Mouse (Mus musculus) embryonic facial prominence, embryonic 12.5 days (tissue): ENCODE results near the gene Glrp1. TPM values are rescaled to one million over a fixed set of nuclear protein-coding genes. Genes with fewer than 3 reads are reported as not detected.

Experiments used
- ATAC-seq: fragments of 200-750 bp; cut with Nextera tagmentation; 2 replicates; pipeline ENCODE4 v1.8.0; 2017; ENCODE audit not compliant: insufficient number of reproducible peaks, insufficient read depth, low FRiP score, low TSS enrichment
- H3K27ac ChIP-seq: fragments of 300-500 bp; sonication (generic); 2 replicates; pipeline ENCODE4 v1.5.1; 2016; ENCODE audit warnings: mild to moderate bottlenecking
- H3K27me3 ChIP-seq: fragments of 300-500 bp; sonication (generic); 2 replicates; pipeline ENCODE4 v1.6.1; 2016; ENCODE audit warnings: mild to moderate bottlenecking, moderate library complexity
- H3K36me3 ChIP-seq: fragments of 300-500 bp; sonication (generic); 2 replicates; pipeline ENCODE4 v1.6.1; 2016; ENCODE audit warnings: mild to moderate bottlenecking
- H3K4me1 ChIP-seq: fragments of 300-500 bp; sonication (generic); 2 replicates; pipeline ENCODE4 v1.6.1; 2016
- H3K4me2 ChIP-seq: fragments of 300-500 bp; sonication (generic); replicated peaks from 2 replicates; pipeline ENCODE4 v1.6.1; 2016; ENCODE audit warnings: mild to moderate bottlenecking, moderate library complexity
- H3K4me3 ChIP-seq: fragments of 300-500 bp; sonication (generic); 2 replicates; pipeline ENCODE4 v1.5.1; 2016; ENCODE audit warnings: mild to moderate bottlenecking
- H3K9ac ChIP-seq: fragments of 300-500 bp; sonication (generic); 2 replicates; pipeline ENCODE4 v1.6.1; 2016; ENCODE audit warnings: mild to moderate bottlenecking, moderate library complexity
- H3K9me3 ChIP-seq: fragments of 300-500 bp; sonication (generic); 2 replicates; pipeline ENCODE4 v1.6.1; 2016; ENCODE audit warnings: mild to moderate bottlenecking, moderate library complexity
- WGBS: fragments of 180-500 bp; shearing (Covaris S2); methylation state at CpG from one replicate; pipeline ENCODE4 v1.1.7; 2016; 5-methylcytosine and 5-hydroxymethylcytosine counted together
- polyA plus RNA-seq: library from polyadenylated mRNA; unstranded; fragments of >200 nt; fragmentation: Nextera tagmentation; extraction: Ambion mirVana; gene quantifications from 2 replicates; pipeline ENCODE4 v1.2.1, GENCODE M21; 2016

The Glrp1 gene
- polyA plus RNA-seq, 1 experiment from 2014 or later: not detected

DNA sequence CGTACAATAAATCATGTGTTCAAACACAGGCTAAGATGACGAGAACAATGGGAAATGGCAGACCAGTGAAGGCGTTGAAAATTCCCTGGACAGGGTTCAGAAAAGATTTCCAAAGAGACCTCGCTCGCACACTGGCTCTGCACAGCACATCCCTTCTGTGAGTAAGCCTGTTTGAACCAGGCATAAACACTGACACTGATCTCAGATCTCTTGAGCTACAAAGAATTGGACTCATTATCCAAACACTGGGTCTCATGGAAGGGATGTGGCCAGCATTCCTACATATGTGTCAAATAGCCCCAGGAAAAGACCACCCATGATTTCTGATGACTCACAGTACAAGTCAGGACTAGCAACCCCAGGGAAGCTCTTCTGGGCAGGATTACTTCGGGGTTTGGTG, 16.3 kb upstream of the Glrp1 start:
- Histone ChIP-seq H3K4me2 (no peak overlapping the region), H3K27me3 (no peaks in the 10 kb centered on the region), H3K4me3 (no peak overlapping the region), H3K36me3 (no peaks in the 10 kb centered on the region), H3K4me1 (0 out of 2 replicates have a peak, but pooled peaks cover 4% of the 10 kb centered on the region), H3K9me3 (no peaks in the 10 kb centered on the region), H3K27ac (no peak overlapping the region), H3K9ac (no peak overlapping the region)
- ATAC-seq: no peak
- WGBS: 51% methylated on average over 6 of the region's 6 CpGs

DNA sequence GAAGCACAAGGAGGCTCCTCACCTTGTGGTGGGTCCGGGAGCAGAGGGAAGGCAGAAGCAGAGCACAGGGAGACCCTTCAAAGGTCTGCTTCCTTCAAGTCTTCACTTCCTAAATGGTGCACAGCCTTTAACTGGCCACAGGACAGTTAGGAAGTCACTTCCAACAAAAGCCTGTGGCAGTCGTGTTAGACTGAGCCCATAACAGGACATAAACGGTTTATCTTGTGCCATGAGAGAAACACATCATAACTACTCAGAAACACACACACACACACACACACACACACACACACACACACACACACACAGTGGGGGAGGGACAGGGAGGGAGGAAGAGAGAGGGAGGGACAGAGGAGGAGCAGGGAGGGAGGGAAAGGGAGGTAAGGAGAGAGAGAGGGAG, 15.8 kb upstream of the Glrp1 start:
- Histone ChIP-seq H3K9ac (no peak overlapping the region), H3K4me2 (no peak overlapping the region), H3K27me3 (no peaks in the 10 kb centered on the region), H3K27ac (no peak overlapping the region), H3K4me3 (no peak overlapping the region), H3K36me3 (no peaks in the 10 kb centered on the region), H3K9me3 (no peaks in the 10 kb centered on the region), H3K4me1 (0 out of 2 replicates have a peak, but pooled peaks cover 4% of the 10 kb centered on the region)
- ATAC-seq: no peak
- 68% methylated on average over 3 of the region's 3 CpGs for WGBS

DNA sequence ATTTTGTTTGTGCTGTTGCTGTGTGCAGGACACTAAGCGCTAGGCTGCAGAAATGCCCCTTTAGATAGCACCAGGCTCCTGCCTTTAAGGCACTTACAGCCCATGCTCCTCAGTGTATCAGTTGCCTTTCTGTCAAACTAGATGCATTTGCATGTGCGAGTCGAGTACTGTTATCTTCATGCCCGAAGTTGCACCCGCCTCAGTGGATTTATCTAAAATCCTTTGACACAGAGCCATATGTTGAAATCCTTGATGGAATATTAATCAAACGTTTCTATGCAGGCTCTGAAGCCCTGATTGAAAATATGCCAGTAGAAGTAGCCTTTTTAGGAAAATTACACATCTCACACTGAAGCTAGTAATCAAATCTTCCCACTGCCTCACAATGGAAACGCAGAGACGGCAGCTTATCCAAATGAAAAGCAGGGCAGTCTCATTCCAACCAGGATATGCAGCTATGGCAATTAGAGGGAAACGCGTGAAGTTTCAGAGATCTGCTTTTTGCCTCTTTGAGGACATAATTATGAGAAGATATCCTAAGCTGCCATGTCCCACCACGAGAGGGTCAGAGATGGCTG, 11.4 kb upstream of the Glrp1 start:
- Histone ChIP-seq H3K9ac (no peak overlapping the region), H3K9me3 (no peaks in the 10 kb centered on the region), H3K36me3 (no peaks in the 10 kb centered on the region), H3K4me2 (no peak overlapping the region), H3K4me1 (0 out of 2 replicates have a peak, but pooled peaks cover 4% of the 10 kb centered on the region), H3K27me3 (no peaks in the 10 kb centered on the region), H3K4me3 (no peak overlapping the region), H3K27ac (no peak overlapping the region)
- ATAC-seq: no peak
- WGBS: 87% methylated on average over 11 of the region's 11 CpGs

DNA sequence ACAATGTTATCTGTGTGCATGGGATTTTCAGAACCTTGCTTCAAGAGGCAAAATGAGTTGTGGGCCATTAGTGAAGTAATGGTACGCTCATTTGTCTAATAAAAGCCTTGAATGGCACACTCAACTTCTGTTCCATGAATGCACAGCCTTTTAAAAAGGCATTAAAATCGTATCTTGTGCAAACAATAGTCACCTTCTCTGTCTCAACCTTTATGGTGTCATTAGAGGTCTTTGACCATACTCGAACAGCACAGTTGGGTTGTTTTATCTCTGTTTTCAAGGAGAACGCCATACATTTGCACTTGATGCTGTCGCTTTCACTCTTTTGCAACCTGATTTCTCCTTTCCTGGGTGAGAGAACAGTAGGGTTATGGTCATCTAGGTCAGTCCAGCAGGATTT, 3.7 kb upstream of the Glrp1 start:
- no peak overlapping the region for H3K9ac ChIP-seq
- H3K36me3 ChIP-seq: no peaks in the 10 kb centered on the region
- H3K27me3 ChIP-seq: no peaks in the 10 kb centered on the region
- H3K4me1 ChIP-seq: no peaks in the 10 kb centered on the region
- H3K9me3 ChIP-seq: no peaks in the 10 kb centered on the region
- WGBS: 82% methylated on average over 5 of the region's 5 CpGs
- ATAC-seq: no peak
- H3K4me2 ChIP-seq: no peak overlapping the region
- H3K27ac ChIP-seq: no peak overlapping the region
- H3K4me3 ChIP-seq: no peak overlapping the region

DNA sequence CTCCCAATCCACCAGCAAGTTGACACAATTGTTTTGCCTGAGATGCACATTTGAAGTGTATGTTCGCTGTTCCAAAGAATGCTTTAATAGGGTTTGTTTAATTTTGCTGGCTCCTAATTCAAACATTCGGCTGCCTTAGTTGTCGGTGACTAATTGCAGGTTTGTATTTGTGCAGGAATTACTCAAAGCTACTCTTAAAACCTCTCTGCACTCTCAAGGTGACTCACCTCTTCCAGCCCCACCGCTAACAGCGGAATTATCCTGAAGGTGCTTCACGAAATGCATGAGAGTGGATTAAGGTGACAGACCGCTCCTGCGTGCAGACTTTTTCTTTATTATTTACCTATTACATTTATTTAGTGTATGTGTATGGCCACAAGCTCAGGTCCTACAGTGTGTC, 2.0 kb downstream of the Glrp1 start:
- Histone ChIP-seq H3K4me1 (peaks cover 3% of the 10 kb centered on the region; the same call in 1 of the 2 replicates), H3K9ac (no peak overlapping the region), H3K27ac (no peak overlapping the region), H3K9me3 (no peaks in the 10 kb centered on the region), H3K4me2 (no peak overlapping the region), H3K27me3 (0 out of 2 replicates have a peak, but pooled peaks cover 2% of the 10 kb centered on the region), H3K36me3 (no peaks in the 10 kb centered on the region), H3K4me3 (no peak overlapping the region)
- 80% methylated on average over 8 of the region's 8 CpGs for WGBS
- ATAC-seq: no peak

DNA sequence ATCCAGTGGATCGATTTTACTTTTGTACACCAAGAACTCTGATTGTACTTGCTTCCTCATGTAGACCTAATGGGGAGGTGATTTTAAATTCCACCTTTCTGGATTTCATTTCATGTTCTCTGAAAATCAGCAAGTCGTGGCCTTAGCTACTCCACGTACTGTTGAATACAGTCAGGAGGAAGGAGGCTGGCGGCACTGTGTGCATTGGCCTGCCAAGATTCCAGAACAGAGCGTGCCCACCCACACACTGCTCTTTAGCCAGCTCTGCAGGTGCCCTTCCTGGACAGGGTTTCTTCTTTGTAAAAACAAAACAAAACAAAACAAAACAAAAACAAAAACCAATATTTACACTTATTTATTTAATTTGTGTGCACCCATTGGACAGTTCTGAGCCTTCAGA, 2.7 kb downstream of the Glrp1 start:
- 0 out of 2 replicates have a peak, but pooled peaks cover 2% of the 10 kb centered on the region for H3K27me3 ChIP-seq
- no peaks in the 10 kb centered on the region for H3K9me3 ChIP-seq
- 79% methylated on average over 5 of the region's 5 CpGs for WGBS
- H3K36me3 ChIP-seq: no peaks in the 10 kb centered on the region
- H3K4me1 ChIP-seq: peaks cover 3% of the 10 kb centered on the region; the same call in 1 of the 2 replicates
- H3K27ac ChIP-seq: no peak overlapping the region
- H3K9ac ChIP-seq: no peak overlapping the region
- no peak for ATAC-seq
- no peak overlapping the region for H3K4me2 ChIP-seq
- no peak overlapping the region for H3K4me3 ChIP-seq

DNA sequence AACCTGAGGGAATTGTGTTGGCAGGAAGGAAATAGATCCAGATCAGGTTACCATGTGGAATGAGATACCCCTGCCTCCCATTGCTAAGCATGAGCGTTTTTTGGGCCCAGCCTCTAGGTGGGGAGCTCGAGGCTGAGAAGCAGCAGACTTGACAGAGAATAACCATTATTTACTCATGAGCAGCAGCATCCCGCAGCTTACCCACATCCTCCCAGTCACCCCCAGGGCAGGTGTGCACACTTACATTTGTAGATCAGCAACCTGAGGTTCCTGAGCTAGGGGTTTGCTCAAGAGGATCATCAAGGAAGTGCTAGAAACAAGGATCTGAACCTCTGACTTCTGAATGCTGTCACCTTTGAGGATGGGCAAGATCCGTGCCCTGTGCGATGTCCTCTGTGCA, 3.5 kb downstream of the Glrp1 start:
- WGBS: 73% methylated on average over 5 of the region's 5 CpGs
- H3K9ac ChIP-seq: no peak overlapping the region
- H3K9me3 ChIP-seq: no peaks in the 10 kb centered on the region
- no peak overlapping the region for H3K27ac ChIP-seq
- H3K4me1 ChIP-seq: peaks cover 3% of the 10 kb centered on the region; the same call in 1 of the 2 replicates
- ATAC-seq: no peak
- no peak overlapping the region for H3K4me2 ChIP-seq
- H3K36me3 ChIP-seq: no peaks in the 10 kb centered on the region
- H3K27me3 ChIP-seq: 0 out of 2 replicates have a peak, but pooled peaks cover 2% of the 10 kb centered on the region
- H3K4me3 ChIP-seq: no peak overlapping the region

DNA sequence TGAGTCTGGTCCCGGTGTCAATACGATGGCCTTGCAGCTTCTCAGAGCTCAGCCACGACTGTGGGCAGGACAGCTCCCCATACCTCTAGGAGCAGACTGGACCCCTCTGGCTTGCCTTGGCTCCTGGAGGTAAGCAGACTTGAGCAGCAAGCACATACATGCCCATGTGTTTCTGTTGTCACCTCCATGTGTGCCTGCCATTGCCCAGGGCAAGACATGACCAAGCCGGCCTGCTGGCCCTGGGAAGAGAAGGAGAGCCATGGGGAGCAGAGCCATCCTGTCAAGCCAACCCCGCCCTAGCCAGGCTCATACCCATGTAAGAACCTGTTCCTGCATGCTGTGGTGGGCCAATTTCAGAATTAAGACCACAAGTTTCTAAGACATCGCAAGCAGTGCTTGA, 4.2 kb downstream of the Glrp1 start:
- 79% methylated on average over 6 of the region's 6 CpGs for WGBS
- peaks cover 3% of the 10 kb centered on the region; the same call in 1 of the 2 replicates for H3K4me1 ChIP-seq
- H3K9me3 ChIP-seq: no peaks in the 10 kb centered on the region
- H3K27ac ChIP-seq: no peak overlapping the region
- H3K36me3 ChIP-seq: no peaks in the 10 kb centered on the region
- no peak for ATAC-seq
- no peak overlapping the region for H3K9ac ChIP-seq
- H3K4me2 ChIP-seq: no peak overlapping the region
- H3K4me3 ChIP-seq: no peak overlapping the region
- H3K27me3 ChIP-seq: 0 out of 2 replicates have a peak, but pooled peaks cover 2% of the 10 kb centered on the region

DNA sequence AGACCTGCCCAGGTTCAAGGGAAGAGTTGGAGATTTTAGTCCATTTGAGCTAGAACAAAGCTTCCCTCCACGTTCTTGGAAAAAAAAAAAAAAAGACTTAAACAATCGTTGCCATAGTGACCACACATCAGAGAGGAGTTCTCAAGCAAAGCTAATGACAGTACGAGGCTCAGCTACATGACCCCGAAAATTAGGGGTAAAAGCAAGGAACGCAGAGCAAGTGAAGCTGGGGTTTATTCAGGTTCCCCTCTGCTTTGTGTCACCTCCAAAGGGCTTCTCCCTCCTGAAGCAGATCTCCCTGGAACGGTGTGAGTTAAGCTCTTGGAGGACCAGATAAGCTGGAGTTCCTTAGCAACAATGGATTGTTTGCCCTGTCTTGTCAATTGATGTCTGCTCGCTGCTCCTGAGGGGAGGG, 5.3 kb downstream of the Glrp1 start:
- H3K9me3 ChIP-seq: no peaks in the 10 kb centered on the region
- no peak overlapping the region for H3K27ac ChIP-seq

DNA sequence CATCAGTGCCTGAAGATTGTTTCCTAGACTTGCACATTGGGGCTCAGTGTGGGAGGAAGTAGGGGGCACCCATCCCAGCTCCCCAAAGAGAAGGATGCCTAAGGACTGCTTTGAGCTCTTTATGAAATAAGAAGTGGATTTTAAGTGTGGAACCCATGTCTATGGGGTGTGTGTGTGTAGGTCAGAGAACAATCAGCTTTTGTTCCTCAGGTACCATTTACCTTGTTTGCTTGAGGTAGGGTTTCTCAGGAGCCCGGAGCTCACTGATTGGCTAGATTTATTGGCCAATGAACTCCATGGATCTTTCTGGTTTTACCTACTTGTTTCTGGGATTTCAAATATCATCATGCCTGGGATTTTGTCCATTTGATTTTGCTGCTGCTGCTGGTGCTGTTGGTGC, 7.0 kb downstream of the Glrp1 start:
- Histone ChIP-seq H3K27me3 (0 out of 2 replicates have a peak, but pooled peaks cover 2% of the 10 kb centered on the region), H3K4me2 (no peak overlapping the region), H3K36me3 (no peaks in the 10 kb centered on the region), H3K9me3 (no peaks in the 10 kb centered on the region), H3K4me3 (no peak overlapping the region), H3K9ac (no peak overlapping the region), H3K4me1 (peaks cover 3% of the 10 kb centered on the region; the same call in 1 of the 2 replicates), H3K27ac (no peak overlapping the region)
- 81% methylated on average over 1 of the region's 1 CpGs for WGBS
- ATAC-seq: no peak

More for the DNA sequence above, 5.3 kb downstream of the Glrp1 start:
- peaks cover 3% of the 10 kb centered on the region; the same call in 1 of the 2 replicates for H3K4me1 ChIP-seq
- ATAC-seq: no peak
- H3K36me3 ChIP-seq: no peaks in the 10 kb centered on the region
- no peak overlapping the region for H3K4me2 ChIP-seq
- WGBS: 31% methylated on average over 7 of the region's 7 CpGs
- no peak overlapping the region for H3K4me3 ChIP-seq
- no peak overlapping the region for H3K9ac ChIP-seq
- H3K27me3 ChIP-seq: 0 out of 2 replicates have a peak, but pooled peaks cover 2% of the 10 kb centered on the region

DNA sequence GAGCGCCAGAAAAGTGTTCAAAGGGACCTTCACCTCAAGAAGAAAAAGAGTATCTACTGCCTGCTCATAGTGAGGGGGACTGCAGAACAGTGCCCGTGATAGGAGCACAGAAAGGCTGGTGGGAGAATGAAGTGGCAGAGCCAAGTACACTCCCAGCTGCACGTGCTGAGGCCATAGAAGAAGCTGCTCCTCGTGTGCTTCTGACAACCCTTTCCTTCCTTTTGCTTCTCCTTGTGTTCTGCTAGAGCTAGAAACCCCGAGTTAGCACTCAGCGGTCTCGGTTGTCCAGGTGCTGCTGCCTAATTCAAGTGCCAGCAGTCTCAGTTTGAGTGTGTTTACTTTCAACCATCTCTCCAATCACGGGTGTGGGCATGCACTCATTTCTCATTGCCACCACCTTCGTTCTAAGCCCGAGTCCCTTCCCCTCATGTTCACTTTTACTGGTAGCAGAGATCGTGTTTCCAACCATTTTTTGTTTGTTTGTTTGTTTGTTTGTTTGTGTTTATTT, 10.6 kb downstream of the Glrp1 start:
- 81% methylated on average over 11 of the region's 11 CpGs for WGBS
- Histone ChIP-seq H3K27me3 (0 out of 2 replicates have a peak, but pooled peaks cover 2% of the 10 kb centered on the region), H3K4me2 (no peak overlapping the region), H3K36me3 (no peaks in the 10 kb centered on the region), H3K4me3 (no peak overlapping the region), H3K9ac (no peak overlapping the region), H3K27ac (no peak overlapping the region), H3K4me1 (no peaks in the 10 kb centered on the region; the same call in 1 of the 2 replicates), H3K9me3 (no peaks in the 10 kb centered on the region)
- no peak for ATAC-seq

DNA sequence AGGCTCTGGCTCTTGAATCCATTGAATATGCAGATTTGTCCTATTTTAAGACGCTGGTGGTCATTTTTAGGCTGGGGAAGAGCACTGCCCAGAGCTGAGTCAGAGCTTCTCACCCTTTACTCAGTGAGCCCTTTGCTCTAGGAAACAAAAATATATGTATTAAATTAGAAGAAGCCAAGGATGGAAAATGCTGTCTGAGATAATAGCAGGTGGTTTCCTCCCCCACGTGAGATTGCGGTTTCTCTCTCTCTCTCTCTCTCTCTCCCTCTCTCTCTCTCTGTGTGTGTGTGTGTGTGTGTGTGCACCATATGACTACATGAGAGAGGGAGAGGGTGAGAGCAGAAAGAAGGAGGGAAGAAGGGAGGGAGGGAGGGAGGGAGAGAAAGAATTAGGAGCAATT, 12.5 kb downstream of the Glrp1 start:
- no peak overlapping the region for H3K4me2 ChIP-seq
- 75% methylated on average over 3 of the region's 3 CpGs for WGBS
- no peaks in the 10 kb centered on the region for H3K4me1 ChIP-seq
- H3K27ac ChIP-seq: no peak overlapping the region
- no peaks in the 10 kb centered on the region for H3K9me3 ChIP-seq
- H3K36me3 ChIP-seq: no peaks in the 10 kb centered on the region
- no peak overlapping the region for H3K9ac ChIP-seq
- no peak for ATAC-seq
- H3K4me3 ChIP-seq: no peak overlapping the region
- H3K27me3 ChIP-seq: no peaks in the 10 kb centered on the region
